Mouse (Mus musculus): ENCODE results near the gene Atp23. TPM values are rescaled to one million over a fixed set of nuclear protein-coding genes. Genes with fewer than 3 reads are reported as not detected.

The Atp23 gene
- polyA plus RNA-seq (2014; fragmentation: Nextera tagmentation; extraction: Ambion mirVana), result 15.6 and 16.7 TPM in 2 replicates

- Histone ChIP-seq H3K9me3 (ENCODE audit: control insufficient read depth, low read length) (no peaks in the 10 kb centered on the region), H3K4me2 (ENCODE audit: low read depth, low read length) (peak within 1 kb of the TSS; percentile 97), H3K36me3 (ENCODE audit: control insufficient read depth, insufficient read depth, low read length) (no peaks in the 10 kb centered on the region), H3K27me3 (ENCODE audit: control insufficient read depth, insufficient read depth, low read length) (no peaks in the 10 kb centered on the region), H3K4me3 (ENCODE audit: low read depth, low read length) (peak within 1 kb of the TSS; percentile 66), H3K9ac (replicated peaks; ENCODE audit: low read depth, low read length) (peak within 1 kb of the TSS; percentile 64), H3K27ac (ENCODE audit: low read depth, low read length) (0 out of 2 replicates have a peak within 1 kb of the TSS, but pooled peaks have one; percentile 44), H3K4me1 (ENCODE audit: control insufficient read depth, insufficient read depth, low read length) (peaks cover 5% of the 10 kb centered on the region; the same call in 1 of the 2 replicates)
- peak; percentile 81 for ATAC-seq (ENCODE audit: low read depth)
- WGBS, result under 1% methylated on average over 51 of the region's 56 CpGs
Observed at GRCm38 (mm10) chr10:126900821-126901487, at the start of gene Atp23. Gene Atp23 (minus strand): TSS chr10:126901355.

GRCm38 (mm10) chr10:126950572-126950971, 49.4 kb upstream of the Atp23 start:
- WGBS, result 92% methylated on average over 4 of the region's 4 CpGs
- Histone ChIP-seq H3K4me2 (ENCODE audit: low read depth, low read length) (no peak overlapping the region), H3K27me3 (ENCODE audit: control insufficient read depth, insufficient read depth, low read length) (no peaks in the 10 kb centered on the region; the same call in 1 of the 2 replicates), H3K9me3 (ENCODE audit: control insufficient read depth, low read length) (no peaks in the 10 kb centered on the region), H3K27ac (ENCODE audit: low read depth, low read length) (no peak overlapping the region), H3K4me1 (ENCODE audit: control insufficient read depth, insufficient read depth, low read length) (no peaks in the 10 kb centered on the region), H3K36me3 (ENCODE audit: control insufficient read depth, insufficient read depth, low read length) (no peaks in the 10 kb centered on the region), H3K4me3 (ENCODE audit: low read depth, low read length) (no peak overlapping the region), H3K9ac (replicated peaks; ENCODE audit: low read depth, low read length) (no peak overlapping the region)
- no peak for ATAC-seq (ENCODE audit: low read depth)

GRCm38 (mm10) chr10:126949824-126950223, 48.7 kb upstream of the Atp23 start:
- no peak overlapping the region for H3K4me2 ChIP-seq (ENCODE audit: low read depth, low read length)
- H3K27ac ChIP-seq (ENCODE audit: low read depth, low read length), result no peak overlapping the region
- no peaks in the 10 kb centered on the region for H3K9me3 ChIP-seq (ENCODE audit: control insufficient read depth, low read length)
- no peaks in the 10 kb centered on the region for H3K4me1 ChIP-seq (ENCODE audit: control insufficient read depth, insufficient read depth, low read length)
- no peak overlapping the region for H3K9ac ChIP-seq (replicated peaks; ENCODE audit: low read depth, low read length)
- H3K27me3 ChIP-seq (ENCODE audit: control insufficient read depth, insufficient read depth, low read length), result no peaks in the 10 kb centered on the region
- no peaks in the 10 kb centered on the region for H3K36me3 ChIP-seq (ENCODE audit: control insufficient read depth, insufficient read depth, low read length)
- H3K4me3 ChIP-seq (ENCODE audit: low read depth, low read length), result no peak overlapping the region
- ATAC-seq (ENCODE audit: low read depth), result no peak
- WGBS, result 71% methylated on average over 5 of the region's 5 CpGs

- H3K36me3 ChIP-seq (ENCODE audit: control insufficient read depth, insufficient read depth, low read length), result no peaks in the 10 kb centered on the region
- H3K4me3 ChIP-seq (ENCODE audit: low read depth, low read length), result no peak overlapping the region
- 91% methylated on average over 5 of the region's 5 CpGs for WGBS
- H3K27ac ChIP-seq (ENCODE audit: low read depth, low read length), result no peak overlapping the region
- no peaks in the 10 kb centered on the region for H3K27me3 ChIP-seq (ENCODE audit: control insufficient read depth, insufficient read depth, low read length)
- no peak for ATAC-seq (ENCODE audit: low read depth)
- H3K4me2 ChIP-seq (ENCODE audit: low read depth, low read length), result no peak overlapping the region
- H3K4me1 ChIP-seq (ENCODE audit: control insufficient read depth, insufficient read depth, low read length), result no peaks in the 10 kb centered on the region
- H3K9me3 ChIP-seq (ENCODE audit: control insufficient read depth, low read length), result no peaks in the 10 kb centered on the region
- no peak overlapping the region for H3K9ac ChIP-seq (replicated peaks; ENCODE audit: low read depth, low read length)
Observed at GRCm38 (mm10) chr10:126945531-126945930, 44.4 kb upstream of the Atp23 start.

GRCm38 (mm10) chr10:126940949-126941348, 39.8 kb upstream of the Atp23 start:
- no peak for ATAC-seq (ENCODE audit: low read depth)
- no peak overlapping the region for H3K27ac ChIP-seq (ENCODE audit: low read depth, low read length)
- H3K4me3 ChIP-seq (ENCODE audit: low read depth, low read length), result no peak overlapping the region
- H3K9ac ChIP-seq (replicated peaks; ENCODE audit: low read depth, low read length), result no peak overlapping the region
- H3K36me3 ChIP-seq (ENCODE audit: control insufficient read depth, insufficient read depth, low read length), result no peaks in the 10 kb centered on the region
- no peaks in the 10 kb centered on the region for H3K27me3 ChIP-seq (ENCODE audit: control insufficient read depth, insufficient read depth, low read length)
- WGBS, result 75% methylated on average over 7 of the region's 7 CpGs
- no peaks in the 10 kb centered on the region for H3K4me1 ChIP-seq (ENCODE audit: control insufficient read depth, insufficient read depth, low read length)
- H3K4me2 ChIP-seq (ENCODE audit: low read depth, low read length), result no peak overlapping the region
- H3K9me3 ChIP-seq (ENCODE audit: control insufficient read depth, low read length), result no peaks in the 10 kb centered on the region

GRCm38 (mm10) chr10:126935556-126936381, 34.6 kb upstream of the Atp23 start:
- 63% methylated on average over 18 of the region's 18 CpGs for WGBS
- Histone ChIP-seq H3K4me3 (ENCODE audit: low read depth, low read length) (no peak overlapping the region), H3K4me2 (ENCODE audit: low read depth, low read length) (no peak overlapping the region), H3K9ac (replicated peaks; ENCODE audit: low read depth, low read length) (no peak overlapping the region), H3K27ac (ENCODE audit: low read depth, low read length) (no peak overlapping the region), H3K36me3 (ENCODE audit: control insufficient read depth, insufficient read depth, low read length) (no peaks in the 10 kb centered on the region), H3K4me1 (ENCODE audit: control insufficient read depth, insufficient read depth, low read length) (no peaks in the 10 kb centered on the region), H3K27me3 (ENCODE audit: control insufficient read depth, insufficient read depth, low read length) (no peaks in the 10 kb centered on the region), H3K9me3 (ENCODE audit: control insufficient read depth, low read length) (no peaks in the 10 kb centered on the region)
- no peak for ATAC-seq (ENCODE audit: low read depth)

- Histone ChIP-seq H3K9me3 (ENCODE audit: control insufficient read depth, low read length) (no peaks in the 10 kb centered on the region), H3K4me2 (ENCODE audit: low read depth, low read length) (no peak overlapping the region), H3K27me3 (ENCODE audit: control insufficient read depth, insufficient read depth, low read length) (no peaks in the 10 kb centered on the region), H3K4me3 (ENCODE audit: low read depth, low read length) (no peak overlapping the region), H3K27ac (ENCODE audit: low read depth, low read length) (no peak overlapping the region), H3K9ac (replicated peaks; ENCODE audit: low read depth, low read length) (no peak overlapping the region), H3K36me3 (ENCODE audit: control insufficient read depth, insufficient read depth, low read length) (no peaks in the 10 kb centered on the region), H3K4me1 (ENCODE audit: control insufficient read depth, insufficient read depth, low read length) (peaks cover 3% of the 10 kb centered on the region; the same call in 1 of the 2 replicates)
- no peak for ATAC-seq (ENCODE audit: low read depth)
- WGBS, result 70% methylated on average over 8 of the region's 8 CpGs
Observed at GRCm38 (mm10) chr10:126935121-126935520, 34.0 kb upstream of the Atp23 start.

GRCm38 (mm10) chr10:126934561-126934960, 33.4 kb upstream of the Atp23 start:
- WGBS, result 90% methylated on average over 13 of the region's 13 CpGs
- H3K4me2 ChIP-seq (ENCODE audit: low read depth, low read length), result no peak overlapping the region
- H3K36me3 ChIP-seq (ENCODE audit: control insufficient read depth, insufficient read depth, low read length), result no peaks in the 10 kb centered on the region
- no peak overlapping the region for H3K9ac ChIP-seq (replicated peaks; ENCODE audit: low read depth, low read length)
- no peaks in the 10 kb centered on the region for H3K27me3 ChIP-seq (ENCODE audit: control insufficient read depth, insufficient read depth, low read length)
- peaks cover 4% of the 10 kb centered on the region; the same call in 1 of the 2 replicates for H3K4me1 ChIP-seq (ENCODE audit: control insufficient read depth, insufficient read depth, low read length)
- no peak for ATAC-seq (ENCODE audit: low read depth)
- no peak overlapping the region for H3K4me3 ChIP-seq (ENCODE audit: low read depth, low read length)
- H3K9me3 ChIP-seq (ENCODE audit: control insufficient read depth, low read length), result no peaks in the 10 kb centered on the region
- no peak overlapping the region for H3K27ac ChIP-seq (ENCODE audit: low read depth, low read length)

- Histone ChIP-seq H3K36me3 (ENCODE audit: control insufficient read depth, insufficient read depth, low read length) (no peaks in the 10 kb centered on the region), H3K27ac (ENCODE audit: low read depth, low read length) (peak overlapping the region; percentile 67), H3K4me1 (ENCODE audit: control insufficient read depth, insufficient read depth, low read length) (peaks cover 26% of the 10 kb centered on the region), H3K4me3 (ENCODE audit: low read depth, low read length) (no peak overlapping the region), H3K4me2 (ENCODE audit: low read depth, low read length) (no peak overlapping the region), H3K27me3 (ENCODE audit: control insufficient read depth, insufficient read depth, low read length) (no peaks in the 10 kb centered on the region), H3K9me3 (ENCODE audit: control insufficient read depth, low read length) (no peaks in the 10 kb centered on the region), H3K9ac (replicated peaks; ENCODE audit: low read depth, low read length) (no peak overlapping the region)
- no peak for ATAC-seq (ENCODE audit: low read depth)
Observed at GRCm38 (mm10) chr10:126931760-126932139, 30.6 kb upstream of the Atp23 start.
